Mouse (Mus musculus) frontal cortex, postnatal 10 days (tissue): ENCODE data around the gene Inpp5e.
A peak's percentile ranks its signal among the peaks of the same experiment; 100 is the strongest.
"Not testable (repeated sequence)": the region's sequence is repeated elsewhere in the genome, so short reads cannot be mapped to it uniquely, and the experiment has no call there.

Experiments
- DNase-seq, 2 experiments: peaks; one replicate each; pipeline ENCODE4 v3.0.0; 2022; ENCODE audit warnings: low spot score in 2 of 2, mixed read lengths in 1 of 2

Inpp5e gene

GRCm38 (mm10) chr2:26421969-26422368 lies 13.0 kb upstream of the Inpp5e start:
- no peak for DNase-seq

GRCm38 (mm10) chr2:26418120-26418519 lies 9.1 kb upstream of the Inpp5e start:
- no peak for DNase-seq

- no peak for DNase-seq
Observed at GRCm38 (mm10) chr2:26417066-26417465, 8.1 kb upstream of the Inpp5e start.

GRCm38 (mm10) chr2:26410931-26411411 lies 2.0 kb upstream of the Inpp5e start:
- DNase-seq = no peak

- no peak for DNase-seq
Observed at GRCm38 (mm10) chr2:26410091-26410490, 1.1 kb upstream of the Inpp5e start.

- DNase-seq = no peak
Observed at GRCm38 (mm10) chr2:26409362-26409761, 359 bp upstream of the Inpp5e start.

DNA sequence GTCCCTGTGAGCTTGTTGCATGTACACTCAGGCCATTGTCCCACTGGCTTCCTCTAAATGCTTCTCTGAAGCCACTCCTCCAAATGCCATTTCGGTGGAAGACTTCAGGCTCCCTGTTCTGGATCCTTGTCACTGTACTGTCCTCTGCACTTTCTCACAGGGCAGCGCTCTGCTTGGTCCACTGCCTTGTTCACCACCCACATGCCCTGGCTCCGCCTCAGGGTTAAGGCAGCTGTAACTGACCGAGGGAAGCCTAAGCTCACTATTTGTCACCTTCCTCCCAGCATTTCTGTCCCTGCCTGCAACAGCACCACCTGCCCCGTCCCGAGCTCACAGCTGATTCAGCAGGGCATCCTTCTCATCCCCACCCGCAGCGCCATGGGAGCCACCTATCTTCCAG lies 5.7 kb downstream of the Inpp5e start:
- DNase-seq = no peak

GRCm38 (mm10) chr2:26402265-26402664 lies 6.7 kb downstream of the Inpp5e start:
- DNase-seq = no peak

GRCm38 (mm10) chr2:26401023-26401422 lies 8.0 kb downstream of the Inpp5e start:
- DNase-seq = no peak

DNA sequence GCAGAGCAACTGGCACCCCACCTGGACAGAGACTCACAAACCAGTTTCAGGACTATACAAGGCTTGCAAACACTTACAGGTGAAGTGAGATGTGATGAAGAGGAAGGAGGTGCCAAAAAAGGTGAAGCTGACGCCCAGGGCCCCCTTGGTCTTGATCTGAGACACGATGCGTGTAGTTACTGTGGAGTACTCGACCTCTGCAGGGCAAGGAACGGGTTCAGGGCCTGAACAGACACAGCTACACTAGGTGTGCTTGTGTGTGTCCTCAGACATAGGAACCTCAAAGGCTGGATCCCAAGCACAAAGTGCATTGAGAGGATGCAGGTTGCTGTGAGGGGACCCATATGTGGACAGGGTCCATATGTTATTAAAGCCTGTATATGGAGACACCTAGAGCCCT lies 8.7 kb downstream of the Inpp5e start:
- no peak for DNase-seq

DNA sequence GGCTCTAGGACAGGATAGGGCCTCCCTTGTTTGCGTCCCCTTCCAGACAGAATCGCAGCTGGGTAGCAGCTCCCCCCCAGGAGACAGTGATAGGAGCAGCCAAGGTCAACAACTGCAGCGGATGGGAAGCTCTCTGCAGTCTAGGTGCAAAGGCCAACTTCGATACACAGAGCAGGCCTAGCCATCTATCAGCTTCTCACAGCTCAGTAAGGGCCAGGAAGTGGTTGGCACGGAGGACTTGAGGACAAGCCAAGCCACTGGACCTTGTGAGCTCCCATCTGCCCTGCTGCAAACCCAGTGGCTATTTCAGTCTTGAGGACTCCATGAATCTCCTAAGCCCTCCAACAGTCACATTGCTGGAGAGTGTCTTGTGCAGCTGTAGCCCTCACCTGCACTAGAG lies 9.4 kb downstream of the Inpp5e start:
- DNase-seq = no peak

DNA sequence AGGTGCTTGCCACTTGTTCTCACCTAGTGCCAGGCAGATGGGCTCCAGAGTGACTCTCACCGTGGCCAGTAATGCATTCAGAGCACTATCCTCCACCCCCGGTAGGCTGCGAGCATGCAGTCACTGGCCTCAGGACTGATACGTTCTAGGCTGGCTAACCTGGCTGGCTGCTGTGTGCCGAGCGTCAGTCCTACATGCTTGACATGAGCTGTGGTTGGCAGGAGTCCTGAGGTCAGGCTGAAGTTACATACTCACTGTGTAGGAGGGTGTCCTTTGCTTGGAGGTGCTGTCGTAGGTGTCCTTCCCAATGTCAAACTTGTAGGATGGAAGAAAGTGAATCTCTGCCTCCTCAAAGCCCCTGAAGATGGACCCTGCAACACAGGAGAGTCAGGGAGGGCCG lies 10.0 kb downstream of the Inpp5e start:
- no peak for DNase-seq

- no peak for DNase-seq
Observed at GRCm38 (mm10) chr2:26391617-26392016, 17.4 kb downstream of the Inpp5e start.

DNA sequence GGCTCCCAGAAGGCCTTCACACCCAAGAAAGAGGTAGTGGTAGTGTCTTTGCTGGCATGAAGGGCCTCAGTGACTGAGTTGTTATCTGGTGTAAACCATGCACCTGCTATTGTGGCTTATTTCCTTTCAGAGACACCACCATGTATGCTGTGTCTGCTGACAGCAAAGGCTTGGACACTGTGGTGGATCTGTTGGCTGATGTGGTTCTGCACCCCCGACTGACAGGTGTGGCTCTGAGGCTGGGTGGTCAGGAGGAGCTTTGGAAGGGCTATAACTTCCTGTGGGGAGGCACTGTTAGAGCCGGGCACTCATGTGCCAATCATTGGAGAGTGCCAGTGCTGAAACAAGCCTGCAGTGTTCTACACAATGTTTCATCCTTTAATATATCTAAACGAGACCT lies 18.0 kb downstream of the Inpp5e start:
- DNase-seq = no peak

GRCm38 (mm10) chr2:26389154-26389690 lies 19.8 kb downstream of the Inpp5e start, which contains the start of the genes Entr1 and Pmpca:
Gene Entr1 (minus strand): TSS chr2:26389316.
Gene Pmpca (plus strand): TSS chr2:26389339.
- peak; percentile 63 to 86 for DNase-seq

- peak in 1 of 2 experiments; percentile 32 for DNase-seq
Observed at GRCm38 (mm10) chr2:26388682-26389153, 20.3 kb downstream of the Inpp5e start.

- DNase-seq = no peak
Observed at GRCm38 (mm10) chr2:26387713-26388112, 21.3 kb downstream of the Inpp5e start.

GRCm38 (mm10) chr2:26380871-26381270 lies 28.1 kb downstream of the Inpp5e start:
- not testable (repeated sequence) for DNase-seq

DNA sequence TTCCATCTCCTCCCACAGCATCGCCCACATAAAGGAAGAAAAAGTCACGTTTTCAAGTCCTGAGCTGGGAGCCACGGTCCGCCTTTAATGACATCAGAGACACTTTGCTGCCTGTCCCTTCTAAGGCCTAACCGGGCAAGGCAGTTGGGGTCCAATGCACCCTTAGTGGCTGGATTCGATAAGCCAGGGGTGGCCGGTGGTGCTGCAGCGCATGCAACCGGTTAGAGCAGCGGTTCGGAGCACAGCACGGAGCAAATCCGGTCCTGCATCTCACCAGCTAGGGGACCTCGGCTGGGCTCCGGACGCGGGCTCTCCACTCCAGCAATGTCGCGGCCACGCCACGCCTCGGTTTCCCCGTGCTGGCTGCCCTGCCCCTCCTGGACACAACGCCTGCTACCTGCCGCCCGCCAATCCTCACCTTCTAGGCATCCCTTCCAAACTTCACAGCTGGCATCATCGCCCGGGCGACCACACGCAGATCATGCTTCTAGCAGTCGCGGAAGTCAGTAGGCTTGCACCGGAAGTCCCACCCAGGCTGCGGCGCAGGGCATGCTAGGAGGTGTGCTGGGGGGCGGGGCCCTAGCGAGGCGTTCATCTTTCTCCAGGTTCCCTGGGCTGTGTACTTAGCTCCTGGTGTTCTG lies 28.8 kb downstream of the Inpp5e start, which contains the start of gene Snapc4:
Snapc4 (minus strand) TSS at position 523 of the 641 bp plus-strand sequence.
- peak; percentile 76 to 81 for DNase-seq

- no peak for DNase-seq
Observed at GRCm38 (mm10) chr2:26372396-26372795, 36.6 kb downstream of the Inpp5e start.

DNA sequence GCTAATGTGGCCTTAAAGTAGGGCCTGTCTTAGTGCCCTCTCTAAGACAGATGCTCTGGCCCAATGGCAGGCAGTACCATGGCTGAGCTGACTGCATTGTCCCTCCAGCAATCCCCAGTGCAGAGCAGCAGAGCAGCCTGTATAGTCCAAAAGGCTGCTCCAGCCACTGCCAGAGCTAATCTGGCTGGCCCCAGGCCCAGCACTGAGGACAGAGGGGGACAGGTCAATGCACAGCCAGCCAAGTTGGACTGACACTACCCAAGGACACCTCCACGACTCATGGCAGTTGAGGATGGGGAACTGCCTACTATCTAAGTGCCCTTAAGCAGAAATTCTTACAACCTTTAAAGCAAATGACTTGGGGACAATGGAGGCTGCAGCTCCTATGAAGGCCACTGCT lies 40.4 kb downstream of the Inpp5e start:
- no peak for DNase-seq

GRCm38 (mm10) chr2:26367911-26368310 lies 41.1 kb downstream of the Inpp5e start:
- DNase-seq = no peak

DNA sequence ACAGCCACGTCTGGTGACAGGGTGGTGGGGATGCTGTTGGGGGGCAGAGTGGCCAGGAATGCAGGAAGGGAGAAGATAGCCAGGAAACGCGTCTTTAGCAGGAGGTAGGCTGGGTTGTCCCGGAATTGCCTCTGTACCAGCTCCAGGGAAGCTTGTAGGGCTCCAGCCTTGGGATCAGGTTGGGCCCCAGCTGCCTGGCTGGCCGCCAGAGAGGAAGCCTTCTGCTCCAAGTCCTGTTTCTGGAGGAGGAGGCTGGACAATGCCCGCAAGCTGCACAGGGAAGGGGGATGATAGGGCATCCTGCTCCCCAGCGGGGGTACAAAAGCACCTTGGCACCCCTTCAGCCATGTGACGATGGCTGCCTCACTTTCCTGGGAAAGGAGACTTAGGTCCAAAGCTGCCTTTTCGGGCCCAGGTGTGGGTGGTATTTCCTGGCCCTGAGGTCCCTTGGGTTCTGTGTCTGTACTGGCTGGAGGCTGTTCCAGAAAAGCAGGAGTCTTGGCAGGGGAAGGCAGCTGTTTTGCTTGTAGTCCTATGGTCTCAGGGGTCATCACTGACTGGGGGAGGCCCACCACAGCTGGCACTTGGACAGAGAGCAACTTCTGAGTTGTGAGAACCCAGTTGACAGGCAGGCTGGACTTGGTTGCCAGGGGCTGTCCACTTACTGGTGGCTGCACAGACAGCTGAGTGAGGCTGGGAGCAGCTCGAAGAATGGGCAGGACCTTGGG lies 44.1 kb downstream of the Inpp5e start:
- DNase-seq = no peak
